Mouse (Mus musculus) MEL (cell line): Measurements from ENCODE around the gene Nav1. TPM values are rescaled to one million over a fixed set of nuclear protein-coding genes. Genes with fewer than 3 reads are reported as not detected.

ENCODE experiments used
- DNase-seq: peaks from one replicate; pipeline ENCODE4 v3.0.0; 2011; ENCODE audit warnings: low read depth, low spot score
- H3K27ac ChIP-seq: 2 replicates; pipeline ENCODE4 v1.5.1; 2012; ENCODE audit warnings: low read depth, mild to moderate bottlenecking, control low read depth, low read length, moderate library complexity; ENCODE audit not compliant: control insufficient read depth
- H3K27me3 ChIP-seq, 2 experiments: fragments of 150-350 bp in 1 of 2; sonication (generic) in 1 of 2; 2 replicates each; pipeline ENCODE4 v1.6.1; 2012; ENCODE audit warnings: low read length in 2 of 2, mild to moderate bottlenecking in 2 of 2, improper control_type of control experiment in 1 of 2, moderate library complexity in 1 of 2; ENCODE audit not compliant: insufficient read depth in 2 of 2, control insufficient read depth in 1 of 2
- H3K36me3 ChIP-seq, 2 experiments: 2 replicates each; pipeline ENCODE4 v1.6.1; 2012 to 2014; ENCODE audit warnings: low read length in 2 of 2, improper control_type of control experiment in 1 of 2, inconsistent platforms in 1 of 2, mild to moderate bottlenecking in 1 of 2; ENCODE audit not compliant: insufficient read depth in 2 of 2, control insufficient read depth in 1 of 2
- H3K4me1 ChIP-seq, 2 experiments: fragments of 150-350 bp in 1 of 2; sonication (generic) in 1 of 2; 2 replicates each; pipeline ENCODE4 v1.6.1; 2012; ENCODE audit warnings: low read length in 2 of 2, improper control_type of control experiment in 1 of 2, mild to moderate bottlenecking in 1 of 2; ENCODE audit not compliant: insufficient read depth in 2 of 2, control insufficient read depth in 1 of 2
- H3K4me3 ChIP-seq, 2 experiments: fragments of 150-350 bp in 1 of 2; sonication (generic) in 1 of 2; 2 replicates each; pipeline ENCODE4 v1.5.1; 2012; ENCODE audit warnings: low read depth in 2 of 2, low read length in 2 of 2, mild to moderate bottlenecking in 2 of 2, moderate library complexity in 2 of 2, control low read depth in 1 of 2, improper control_type of control experiment in 1 of 2; ENCODE audit not compliant: control insufficient read depth in 1 of 2, insufficient read depth in 1 of 2
- H3K79me2 ChIP-seq: 2 replicates; pipeline ENCODE4 v1.6.1; 2012; ENCODE audit warnings: mild to moderate bottlenecking, low read length, moderate library complexity; ENCODE audit not compliant: control insufficient read depth, poor library complexity, insufficient read depth
- H3K9ac ChIP-seq: 2 replicates; pipeline ENCODE4 v1.6.1; 2012; ENCODE audit warnings: low read depth, mild to moderate bottlenecking, control low read depth, low read length, moderate library complexity; ENCODE audit not compliant: control insufficient read depth, poor library complexity, severe bottlenecking
- H3K9me3 ChIP-seq: fragments of 150-350 bp; sonication (generic); replicated peaks from 2 replicates; pipeline ENCODE4 v1.6.1; 2012; ENCODE audit warnings: mild to moderate bottlenecking, low read length, improper control_type of control experiment, moderate library complexity; ENCODE audit not compliant: insufficient read depth
- CHD1 ChIP-seq: IDR thresholded peaks from 2 replicates; pipeline ENCODE4 v1.6.1; 2012; ENCODE audit warnings: low read depth, mild to moderate bottlenecking, inconsistent platforms, low read length, improper control_type of control experiment
- CHD2 ChIP-seq: IDR thresholded peaks from 2 replicates; pipeline ENCODE4 v1.6.1; 2011; ENCODE audit warnings: low read length, improper control_type of control experiment
- GATA1 ChIP-seq: IDR thresholded peaks from 2 replicates; pipeline ENCODE4 v1.6.1; 2011; ENCODE audit warnings: low read depth, low read length, improper control_type of control experiment
- KAT2A ChIP-seq: conservative IDR thresholded peaks from 2 replicates; pipeline ENCODE4 v1.6.1; 2012; ENCODE audit warnings: low read depth, low read length, improper control_type of control experiment, inconsistent platforms
- MAX ChIP-seq: IDR thresholded peaks from 2 replicates; pipeline ENCODE4 v1.6.1; 2011; ENCODE audit warnings: low read length, improper control_type of control experiment
- MEF2A ChIP-seq: IDR thresholded peaks from 2 replicates; pipeline ENCODE4 v1.6.1; 2014; ENCODE audit warnings: low read depth, mild to moderate bottlenecking, inconsistent platforms, low read length, improper control_type of control experiment; ENCODE audit not compliant: poor library complexity, insufficient replicate concordance, severe bottlenecking; ENCODE audit errors: extremely low read depth
- NELFE ChIP-seq: IDR thresholded peaks from 2 replicates; pipeline ENCODE4 v1.6.1; 2011; ENCODE audit warnings: low read depth, low read length, improper control_type of control experiment
- NRF1 ChIP-seq: IDR thresholded peaks from 2 replicates; pipeline ENCODE4 v1.6.1; 2014; ENCODE audit warnings: low read depth, mild to moderate bottlenecking, inconsistent platforms, low read length, improper control_type of control experiment, moderate library complexity; ENCODE audit not compliant: poor library complexity, insufficient read depth, severe bottlenecking
- POLR2A ChIP-seq, 2 experiments: IDR thresholded peaks; 2 replicates each; pipeline ENCODE4 v1.6.1; 2011 to 2012; ENCODE audit warnings: low read length in 2 of 2, mild to moderate bottlenecking in 2 of 2, control low read depth in 1 of 2, improper control_type of control experiment in 1 of 2, low read depth in 1 of 2, moderate library complexity in 1 of 2; ENCODE audit not compliant: control insufficient read depth in 1 of 2, insufficient read depth in 1 of 2, poor library complexity in 1 of 2
- RCOR1 ChIP-seq: IDR thresholded peaks from 2 replicates; pipeline ENCODE4 v1.6.1; 2012; ENCODE audit warnings: low read depth, mild to moderate bottlenecking, inconsistent platforms, low read length, improper control_type of control experiment
- TAL1 ChIP-seq: IDR thresholded peaks from 2 replicates; pipeline ENCODE4 v1.6.1; 2012; ENCODE audit warnings: mild to moderate bottlenecking, inconsistent platforms, low read length, moderate library complexity, mixed read lengths
- UBTF ChIP-seq: IDR thresholded peaks from 2 replicates; pipeline ENCODE4 v1.6.1; 2012; ENCODE audit warnings: low read depth, mild to moderate bottlenecking, inconsistent platforms, low read length, improper control_type of control experiment, moderate library complexity, borderline replicate concordance; ENCODE audit not compliant: insufficient read depth
- ZNF384 ChIP-seq: IDR thresholded peaks from 2 replicates; pipeline ENCODE4 v1.6.1; 2012; ENCODE audit warnings: low read depth, mild to moderate bottlenecking, inconsistent platforms, low read length, improper control_type of control experiment
- polyA plus RNA-seq, 2 experiments: library from polyadenylated mRNA; stranded (reverse) in 1 of 2; unstranded in 1 of 2; fragments of >175 nt in 1 of 2; fragments of >200 nt in 1 of 2; gene quantifications; 2 replicates each; pipeline versions ENCODE4 v1.2.1 to v1.2.4; 2012; ENCODE audit warnings: low replicate concordance in 2 of 2, low read depth in 1 of 2; ENCODE audit not compliant: insufficient read length in 2 of 2, insufficient read depth in 1 of 2, missing spikeins in 1 of 2
- total RNA-seq: library from RNA; depleted of rRNA; stranded (reverse); fragments of 300-350 nt; gene quantifications from 2 replicates; pipeline ENCODE4 v1.2.3, GENCODE M21; 2012

The Nav1 gene
- total and polyA plus RNA-seq, 3 experiments, result 0.89 to 9.6 TPM; not detected in 1

DNA sequence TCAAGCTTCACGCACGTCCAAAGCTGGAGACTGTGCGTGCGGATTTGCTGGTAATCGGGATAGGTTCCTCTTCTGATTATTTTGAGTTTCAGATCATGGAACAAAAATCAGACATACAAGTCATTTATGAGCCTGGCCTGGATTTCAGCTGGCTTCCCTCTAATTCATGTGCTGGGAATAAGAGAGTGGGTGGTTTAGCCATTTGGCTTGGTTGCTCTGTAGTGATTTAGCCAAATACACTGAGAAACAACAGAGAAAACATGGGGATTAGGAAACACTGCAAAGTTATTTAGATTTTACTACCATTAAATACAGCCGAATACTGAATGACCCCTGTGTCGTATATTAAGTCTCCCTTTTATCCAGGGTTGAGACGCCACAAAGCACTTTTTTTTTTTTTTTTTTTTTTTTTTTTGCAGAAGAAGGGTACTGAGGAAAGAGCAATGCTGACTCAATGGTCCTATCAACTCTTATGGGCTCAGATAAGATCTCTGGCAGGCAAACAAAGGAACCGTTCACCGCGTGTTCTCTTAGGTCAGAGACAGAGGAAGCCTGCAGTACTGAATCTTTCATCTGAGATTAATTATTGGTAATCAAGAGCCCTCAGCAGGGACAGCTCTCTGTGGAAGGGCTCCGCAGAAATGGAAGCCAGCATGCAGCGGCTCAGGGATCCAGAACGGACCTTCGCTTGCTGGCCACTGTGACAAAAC is 132.1 kb downstream of the Nav1 start:
- Histone ChIP-seq H3K4me3 (no peak overlapping the region), H3K27ac (no peak overlapping the region), H3K27me3 (no peaks in the 10 kb centered on the region), H3K36me3 (no peaks in the 10 kb centered on the region), H3K79me2 (no peaks in the 10 kb centered on the region), H3K9ac (no peak overlapping the region), H3K9me3 (no peaks in the 10 kb centered on the region), H3K4me1 (no peaks in the 10 kb centered on the region)
- no peak for DNase-seq
- TF ChIP-seq CHD1, result no peak
- no peak for TF ChIP-seq CHD2
- no peak for TF ChIP-seq MEF2A
- no peak for TF ChIP-seq POLR2A (IDR thresholded peaks at IDR 0.05; ENCODE audit: control insufficient read depth in 1 of 2, insufficient read depth in 1 of 2, low read depth in 1 of 2, low read length in 2 of 2, poor library complexity in 1 of 2)
- TF ChIP-seq TAL1, result no peak

DNA sequence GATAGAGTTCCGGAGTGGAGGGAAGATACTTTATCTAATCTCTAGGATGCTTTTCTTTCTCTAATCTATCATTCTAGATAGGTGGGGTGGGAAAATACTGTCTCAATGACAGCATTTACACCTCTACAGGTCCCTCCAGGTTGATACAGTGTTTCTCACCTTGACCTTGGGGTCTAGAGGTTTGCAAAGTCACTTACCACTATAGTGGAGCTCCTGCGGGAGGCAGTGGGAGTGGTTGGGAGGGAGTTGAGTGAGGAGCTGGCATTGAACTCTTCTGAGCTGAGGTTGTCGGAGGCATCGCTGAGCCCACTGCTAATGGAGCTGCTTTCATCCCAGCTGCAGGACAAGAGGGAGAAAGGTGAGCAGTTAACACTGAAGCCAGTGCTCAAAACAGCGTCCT is 134.6 kb downstream of the Nav1 start:
- Histone ChIP-seq H3K79me2 (no peaks in the 10 kb centered on the region), H3K36me3 (no peaks in the 10 kb centered on the region), H3K4me3 (no peak overlapping the region), H3K9me3 (no peaks in the 10 kb centered on the region), H3K4me1 (0 out of 4 replicates have a peak, but pooled peaks cover 0 to 1% of the 10 kb centered on the region in 2 experiments), H3K9ac (no peak overlapping the region), H3K27ac (no peak overlapping the region), H3K27me3 (no peaks in the 10 kb centered on the region)
- no peak for DNase-seq
- TF ChIP-seq NELFE, result no peak

DNA sequence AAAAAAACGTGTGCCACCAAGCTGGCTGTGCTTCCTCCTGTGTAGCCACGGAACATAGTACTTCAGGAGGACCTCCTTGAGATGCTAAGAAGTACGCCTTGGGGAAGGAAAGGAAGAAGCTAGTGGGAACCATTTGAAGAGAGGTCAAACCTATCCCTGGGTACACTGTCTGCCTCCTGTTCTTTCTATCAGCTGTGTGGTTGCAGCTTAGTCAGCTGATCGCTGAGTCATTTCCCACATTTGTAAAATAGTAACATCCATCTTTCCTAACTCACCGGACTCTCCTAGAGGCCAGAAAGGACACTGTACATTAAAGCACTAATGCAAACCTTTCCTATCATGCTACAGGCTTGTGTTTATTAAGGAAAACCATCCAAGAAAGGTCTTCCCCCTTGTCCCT is 135.4 kb downstream of the Nav1 start:
- Histone ChIP-seq H3K27ac (no peak overlapping the region), H3K9me3 (no peaks in the 10 kb centered on the region), H3K4me3 (no peak overlapping the region), H3K9ac (no peak overlapping the region), H3K79me2 (no peaks in the 10 kb centered on the region), H3K4me1 (peaks cover 0 to 7% of the 10 kb centered on the region in 2 experiments; a peak in 2 of 4 replicates), H3K27me3 (no peaks in the 10 kb centered on the region), H3K36me3 (peaks cover 0 to 3% of the 10 kb centered on the region in 2 experiments; a peak in 1 of 4 replicates)
- TF ChIP-seq ZNF384 (no peak), POLR2A (IDR thresholded peaks at IDR 0.05; ENCODE audit: control insufficient read depth in 1 of 2, insufficient read depth in 1 of 2, low read depth in 1 of 2, low read length in 2 of 2, poor library complexity in 1 of 2) (no peak), MAX (no peak), NELFE (no peak), NRF1 (no peak), UBTF (no peak), GATA1 (no peak), RCOR1 (no peak), KAT2A (no peak)
- DNase-seq, result no peak
